In the genomic region with DNA sequence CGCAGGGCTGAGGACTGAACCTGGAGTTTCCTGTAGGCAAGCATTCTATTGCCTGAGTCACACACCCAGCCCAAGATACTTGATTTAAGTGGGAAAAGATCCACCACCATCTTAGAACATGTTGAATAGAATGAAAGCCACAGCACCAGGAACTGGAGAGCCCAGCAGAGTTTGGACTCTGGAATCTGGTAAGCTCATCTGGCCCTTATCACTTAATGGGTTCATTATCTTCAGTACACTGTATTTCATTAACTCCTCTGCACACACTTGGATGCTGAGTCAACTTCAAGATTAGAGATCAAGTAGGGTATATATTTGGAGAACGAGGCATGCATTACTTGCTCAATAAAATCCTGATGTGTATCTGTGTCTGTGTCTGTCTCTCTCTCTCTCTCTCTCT, we compare ENCODE assay signal across 4 mouse cellular contexts. TPM values are rescaled to one million over a fixed set of nuclear protein-coding genes. Genes with fewer than 3 reads are reported as not detected.
A peak's percentile ranks its signal among the peaks of the same experiment; 100 is the strongest.
DNase-seq lines count a peak whose midpoint lies in the region; ATAC-seq and TF ChIP-seq lines count a peak whose summit lies in the region.
"Not testable (repeated sequence)": the region's sequence is repeated elsewhere in the genome, so short reads cannot be mapped to it uniquely, and the experiment has no call there.

No protein-coding gene starts in this region.

- not testable (repeated sequence) for H3K9ac ChIP-seq in intestine, embryonic 14.5 days (ENCODE audit: low read length); intestine, embryonic 16.5 days (ENCODE audit: low read depth, low read length); stomach, embryonic 16.5 days (ENCODE audit: low read length)

- TF ChIP-seq POLR2A in small intestine, adult 2 months (IDR thresholded peaks at IDR 0.05; ENCODE audit: low read depth, low read length): not testable (repeated sequence)

- not testable (repeated sequence) for H3K4me2 ChIP-seq in intestine, embryonic 14.5 days (ENCODE audit: low read length); intestine, embryonic 16.5 days (ENCODE audit: low read depth, low read length); stomach, embryonic 16.5 days (ENCODE audit: low read depth, low read length)

- DNase-seq in intestine, embryonic 14.5 days (ENCODE audit: low spot score): not testable (repeated sequence)

- H3K9me3 ChIP-seq in intestine, embryonic 14.5 days (ENCODE audit: control insufficient read depth, low read length); intestine, embryonic 16.5 days (ENCODE audit: control insufficient read depth, low read length); stomach, embryonic 16.5 days (replicated peaks; ENCODE audit: control insufficient read depth, low read length): not testable (repeated sequence)

- not testable (repeated sequence) for H3K36me3 ChIP-seq in intestine, embryonic 14.5 days (ENCODE audit: control insufficient read depth, insufficient read depth, low read length); intestine, embryonic 16.5 days (ENCODE audit: control insufficient read depth, insufficient read depth, low read length); small intestine, adult 2 months (ENCODE audit: control insufficient read depth, insufficient read depth, low read length); stomach, embryonic 16.5 days (ENCODE audit: control insufficient read depth, insufficient read depth, low read length)

- not testable (repeated sequence) for H3K4me1 ChIP-seq in intestine, embryonic 14.5 days (replicated peaks; ENCODE audit: control insufficient read depth, insufficient read depth, low read length); intestine, embryonic 16.5 days (ENCODE audit: control insufficient read depth, insufficient read depth, low read length); stomach, embryonic 16.5 days (ENCODE audit: control insufficient read depth, insufficient read depth, low read length)
- peaks cover 28% of the 10 kb centered on the region; the same call in 1 of the 2 replicates for H3K4me1 ChIP-seq in small intestine, adult 2 months (ENCODE audit: control insufficient read depth, insufficient read depth, insufficient read length, low read length)

- not testable (repeated sequence) for H3K4me3 ChIP-seq in intestine, embryonic 14.5 days (ENCODE audit: low read depth, low read length); intestine, embryonic 16.5 days (ENCODE audit: low read length); small intestine, adult 2 months (ENCODE audit: low read depth, low read length); stomach, embryonic 16.5 days (replicated peaks; ENCODE audit: low read length)

- not testable (repeated sequence) for H3K27ac ChIP-seq in intestine, embryonic 14.5 days (ENCODE audit: low read depth); stomach, embryonic 16.5 days (ENCODE audit: low read length)
- peak overlapping the region; percentile 39; the same call in 1 of the 2 replicates for H3K27ac ChIP-seq in intestine, embryonic 16.5 days (ENCODE audit: low read length)
- H3K27ac ChIP-seq in small intestine, adult 2 months (ENCODE audit: insufficient read depth, low read depth, low read length): peak overlapping the region; percentile 83

- ATAC-seq in intestine, embryonic 14.5 days (replicated peaks; ENCODE audit: low FRiP score, low TSS enrichment, low read depth): 0 out of 2 replicates have a peak, but pooled peaks have one; percentile 58
- peak; percentile 88 for ATAC-seq in intestine, embryonic 16.5 days
- ATAC-seq in stomach, embryonic 16.5 days (ENCODE audit: insufficient read depth, low FRiP score): peak; percentile 69; the same call in 1 of the 2 replicates

- WGBS in intestine, embryonic 14.5 days: 82% methylated on average over 2 of the region's 2 CpGs
- 63% methylated on average over 2 of the region's 2 CpGs for WGBS in intestine, embryonic 16.5 days
- WGBS in small intestine, adult 2 months: 33% methylated on average over 2 of the region's 2 CpGs
- WGBS in stomach, embryonic 16.5 days: 78% methylated on average over 2 of the region's 2 CpGs

- not testable (repeated sequence) for TF ChIP-seq CTCF in small intestine, adult 2 months (IDR thresholded peaks at IDR 0.05; ENCODE audit: extremely low read depth, insufficient read length, insufficient replicate concordance, low read depth, low read length)

- H3K27me3 ChIP-seq in intestine, embryonic 14.5 days (replicated peaks; ENCODE audit: control insufficient read depth, insufficient read depth, low read length); intestine, embryonic 16.5 days (replicated peaks; ENCODE audit: control insufficient read depth, insufficient read depth, low read length); small intestine, adult 2 months (ENCODE audit: control insufficient read depth, insufficient read depth, low read length); stomach, embryonic 16.5 days (ENCODE audit: control insufficient read depth, insufficient read depth, low read length): not testable (repeated sequence)

RNA-seq across cellular contexts. Expression of a gene that starts 27.1 kb away (rescaled TPM):
- 20.6 and 41.9 TPM in 2 replicates for polyA plus RNA-seq in intestine, embryonic 14.5 days (2014; fragmentation: Nextera tagmentation; extraction: Ambion mirVana)
- polyA plus RNA-seq in intestine, embryonic 16.5 days (2015; fragmentation: Nextera tagmentation; extraction: Ambion mirVana): 12.5 and 15.1 TPM in 2 replicates
- 114 and 292 TPM in 2 replicates for polyA plus RNA-seq in small intestine, adult 2 months (2012; rRNA removed)
- 7.4 and 8.9 TPM in 2 replicates for polyA plus RNA-seq in stomach, embryonic 16.5 days (2015; fragmentation: Nextera tagmentation; extraction: Ambion mirVana)
